Mouse (Mus musculus): ENCODE data around the gene Tfr2.

Gene Tfr2

DNA sequence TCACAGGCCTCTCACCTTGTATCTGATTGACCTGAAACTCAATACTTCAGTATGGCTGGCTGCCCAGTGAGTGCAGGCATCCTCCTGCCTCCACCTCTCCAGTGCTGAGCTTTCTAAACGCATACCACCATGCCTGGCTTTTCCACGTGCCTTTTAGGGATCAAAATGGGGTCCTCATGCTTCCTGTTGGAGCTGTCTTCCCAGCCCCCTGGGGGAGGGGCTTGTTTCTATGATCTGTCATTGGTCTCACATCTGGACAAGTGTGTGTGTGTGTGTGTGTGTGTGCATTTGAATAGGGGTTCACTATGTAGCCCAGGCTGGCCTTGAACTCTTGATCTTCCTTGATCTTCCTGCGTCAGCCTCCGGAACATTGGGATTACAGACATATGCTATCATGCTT is 32.2 kb upstream of the Tfr2 start:
- WGBS = 75% methylated on average over 4 of the region's 4 CpGs

DNA sequence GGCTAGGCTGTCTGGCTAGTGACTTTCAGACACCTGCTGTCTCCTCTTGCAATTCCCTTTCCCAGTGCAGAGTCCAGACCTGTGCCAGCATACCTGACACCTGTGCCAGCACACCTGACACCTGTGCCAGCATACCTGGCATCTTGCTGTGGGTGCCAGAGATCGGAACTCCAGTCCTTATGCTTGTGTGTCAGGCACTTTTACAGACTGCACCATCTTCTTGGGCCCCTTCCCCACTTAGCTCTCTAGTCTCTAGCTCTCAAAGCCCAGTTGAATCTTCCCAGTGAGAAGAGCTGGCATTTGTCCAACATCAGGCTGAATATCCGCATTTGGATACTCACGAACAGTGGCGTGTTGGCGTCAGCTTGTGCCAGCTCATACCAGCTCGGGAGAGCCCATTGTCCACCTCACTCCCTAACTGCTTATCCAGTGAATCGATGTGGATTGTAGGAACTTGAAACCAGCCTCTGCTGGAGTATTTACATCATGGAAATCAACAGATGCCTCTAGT is 30.3 kb upstream of the Tfr2 start:
- 20% methylated on average over 7 of the region's 7 CpGs for WGBS

DNA sequence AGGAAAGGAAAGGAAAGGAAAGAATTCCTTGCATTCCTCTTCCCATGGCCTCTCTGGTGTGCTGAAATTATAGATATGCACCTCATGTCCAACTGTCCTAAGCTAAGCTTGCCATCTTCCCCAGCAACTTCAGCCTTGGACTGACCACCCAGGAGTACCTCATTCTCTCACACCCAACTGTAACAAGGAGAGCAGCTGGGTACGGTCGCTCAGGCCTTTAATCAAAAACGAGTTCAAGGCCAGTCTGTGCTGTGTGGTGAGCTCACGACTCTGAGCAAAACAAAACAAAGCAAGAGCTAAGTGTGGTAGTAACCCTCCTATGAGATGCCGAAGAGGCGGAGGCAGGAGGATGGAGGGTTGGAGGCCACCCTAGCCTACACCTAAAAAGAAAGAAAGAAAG is 28.6 kb upstream of the Tfr2 start:
- 82% methylated on average over 6 of the region's 6 CpGs for WGBS

DNA sequence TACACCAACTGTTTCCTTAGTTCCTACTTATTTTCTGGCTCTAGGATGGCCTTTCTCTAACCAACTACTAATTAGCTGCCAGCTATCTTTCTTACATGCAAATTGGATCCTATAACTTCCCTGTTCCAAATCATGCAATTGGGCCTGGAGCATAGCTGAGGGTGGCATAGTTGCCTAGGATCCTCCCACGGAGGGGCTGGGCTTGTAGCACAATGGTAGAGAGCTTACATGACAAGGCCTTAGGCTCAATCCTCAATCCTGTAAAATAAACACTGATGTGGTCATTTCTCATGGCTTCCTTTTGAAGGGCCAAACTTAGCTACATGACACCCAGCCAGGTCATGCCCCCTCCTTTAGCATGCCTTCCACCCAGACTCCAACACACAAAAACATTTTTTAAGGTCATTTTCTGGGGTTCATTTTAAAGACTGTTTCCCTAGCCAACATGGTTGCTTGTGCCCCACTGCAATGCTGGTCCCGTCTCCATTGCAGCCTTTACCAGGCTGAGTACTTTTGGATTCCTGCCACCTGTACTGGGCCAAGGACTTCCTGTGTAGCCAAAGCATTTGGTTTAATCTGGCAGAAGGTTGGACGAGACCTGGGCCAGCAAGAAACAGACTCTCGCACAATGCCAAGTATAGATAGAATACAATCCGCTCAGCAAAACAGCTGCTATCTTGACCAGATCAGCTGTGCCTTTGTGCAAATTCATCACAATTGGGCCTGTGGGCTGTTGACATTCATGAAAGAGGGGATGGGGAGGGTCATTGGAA is 27.7 kb upstream of the Tfr2 start:
- WGBS = 53% methylated on average over 5 of the region's 5 CpGs

DNA sequence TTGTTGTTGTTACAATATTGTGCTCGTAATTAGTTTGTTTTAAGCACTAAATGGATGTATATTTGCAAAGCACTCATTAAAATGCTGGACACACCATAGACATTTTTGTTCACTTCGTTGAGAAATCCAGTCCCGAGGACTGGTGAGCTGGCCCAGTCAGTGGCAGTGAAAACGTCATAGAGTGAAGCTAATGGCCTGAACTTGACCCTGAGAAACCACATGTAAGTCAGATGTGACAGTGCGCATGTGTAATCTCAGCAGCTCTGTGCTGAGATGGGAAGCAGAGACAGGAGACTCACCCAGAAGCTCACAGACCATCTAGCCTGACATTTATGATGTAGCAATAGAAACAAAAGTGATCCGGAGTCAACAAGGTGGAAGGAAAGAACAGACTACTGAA is 24.7 kb upstream of the Tfr2 start:
- WGBS = 73% methylated on average over 6 of the region's 6 CpGs

DNA sequence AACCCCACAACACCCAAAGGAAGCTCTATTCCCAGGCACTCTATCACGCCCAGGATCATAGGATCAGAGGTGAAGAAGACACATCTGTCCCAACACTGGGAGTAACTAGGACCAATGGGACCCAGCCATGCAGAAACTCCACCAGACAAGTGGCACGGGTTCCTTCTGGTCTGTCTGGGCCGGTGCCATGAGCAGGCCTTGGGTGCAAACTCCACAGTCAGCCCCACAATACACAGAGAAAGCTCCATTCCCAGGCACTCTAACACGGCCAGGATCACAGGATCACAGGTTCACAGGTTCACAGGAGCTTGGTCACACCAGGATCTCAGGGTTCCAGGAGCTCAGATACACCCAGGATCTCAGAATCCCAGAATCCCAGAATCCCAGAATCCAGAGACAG is 24.0 kb upstream of the Tfr2 start:
- 80% methylated on average over 4 of the region's 4 CpGs for WGBS

DNA sequence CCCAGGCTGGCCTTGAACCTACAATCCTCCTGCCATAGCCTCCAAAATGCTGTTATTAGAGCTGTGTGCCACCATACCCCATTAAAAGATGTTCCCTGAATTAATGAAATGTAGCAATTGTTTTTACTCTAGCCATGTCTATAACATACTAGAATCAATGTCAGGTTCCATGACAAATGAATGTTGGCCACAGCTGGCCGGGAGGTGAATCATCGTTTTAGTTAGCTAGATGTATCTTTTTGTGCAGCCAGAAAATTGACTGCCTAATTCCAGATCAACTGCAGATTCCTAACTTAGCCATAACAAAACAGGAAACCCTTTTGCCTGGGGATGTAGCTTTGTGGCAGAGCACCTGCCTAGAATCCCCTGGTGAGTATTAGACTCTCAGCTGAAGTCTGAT is 19.8 kb upstream of the Tfr2 start:
- 94% methylated on average over 2 of the region's 2 CpGs for WGBS

DNA sequence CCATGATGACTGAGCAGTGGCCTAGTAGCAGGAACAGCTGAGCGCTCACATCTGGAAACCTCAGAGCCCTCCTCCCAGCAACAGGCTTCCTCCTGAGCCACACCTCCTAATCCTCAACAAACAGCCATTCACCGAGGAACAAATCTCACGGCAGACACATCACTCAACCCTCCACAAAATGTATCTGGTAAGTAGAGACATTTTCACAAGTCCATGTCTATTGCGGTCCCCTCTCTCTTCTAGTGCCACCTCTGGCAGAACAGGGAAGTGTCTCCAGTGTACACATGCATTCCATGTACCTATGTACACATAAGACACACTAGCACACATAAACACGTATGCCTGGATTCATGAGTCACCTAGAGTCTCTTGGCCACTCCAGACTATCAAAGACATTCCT is 18.5 kb upstream of the Tfr2 start:
- WGBS = 73% methylated on average over 5 of the region's 5 CpGs

DNA sequence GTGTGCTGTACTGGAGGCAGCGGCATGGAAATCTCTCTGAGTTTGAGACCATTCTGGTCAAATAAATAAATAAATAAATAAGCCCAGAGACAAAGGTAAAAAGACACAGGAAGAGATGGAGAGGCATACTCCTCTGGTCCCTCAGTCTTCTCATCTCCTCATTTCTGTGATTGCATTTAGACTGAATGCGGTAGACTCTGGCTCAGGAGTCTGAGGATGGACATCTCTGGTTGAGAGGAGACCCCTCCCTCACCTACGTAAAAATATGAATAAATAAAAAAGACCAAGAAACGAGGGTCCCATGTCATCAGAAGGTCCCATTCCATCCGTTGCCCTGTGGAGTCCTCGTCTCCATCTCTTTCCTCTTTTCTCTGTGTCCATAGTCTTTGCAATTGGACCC is 16.6 kb upstream of the Tfr2 start:
- 23% methylated on average over 6 of the region's 6 CpGs for WGBS

DNA sequence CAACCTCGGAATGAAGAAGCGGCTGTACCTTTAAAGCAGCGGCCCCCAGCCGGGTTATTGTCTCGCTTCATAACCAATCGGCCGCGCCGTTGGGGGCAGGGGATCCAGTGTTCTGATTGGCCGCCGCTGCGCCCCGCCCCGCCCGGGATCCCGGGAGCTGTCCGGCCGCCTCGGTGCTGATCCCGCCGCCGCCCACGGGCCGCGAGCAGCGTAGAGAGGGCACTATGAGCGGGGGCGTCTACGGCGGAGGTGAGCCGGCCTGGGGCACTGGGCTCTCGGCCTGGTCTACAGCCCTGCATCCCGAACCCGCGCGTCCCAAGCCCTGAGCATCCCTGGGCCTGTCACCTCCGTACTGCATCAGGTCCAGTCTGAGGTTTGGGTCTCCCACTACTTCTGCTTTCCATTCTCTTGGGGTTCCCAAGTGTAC is 16.2 kb upstream of the Tfr2 start, which contains the start of gene Actl6b:
TSS of gene Actl6b (plus strand) at position 107 of the 427 bp plus-strand sequence.
- whole genome bisulfite sequencing = 2% methylated on average over 37 of the region's 37 CpGs

DNA sequence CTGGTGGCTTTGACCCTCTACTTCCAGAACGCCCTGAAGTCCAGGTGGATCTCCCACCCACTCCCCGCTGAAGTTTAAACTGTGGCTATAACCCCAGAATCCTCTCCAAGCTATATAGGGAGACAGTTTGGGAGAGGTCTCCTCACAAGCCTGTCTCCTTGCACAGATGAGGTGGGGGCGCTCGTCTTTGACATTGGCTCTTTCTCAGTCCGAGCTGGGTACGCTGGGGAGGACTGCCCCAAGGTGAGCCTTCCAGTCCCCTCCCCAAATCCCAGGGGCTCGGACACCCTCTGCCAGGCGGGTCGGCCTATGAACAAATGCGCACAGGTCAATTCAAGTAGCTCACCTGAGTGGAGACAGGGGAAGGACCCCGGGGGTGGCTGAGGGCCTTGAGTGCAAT is 15.7 kb upstream of the Tfr2 start:
- WGBS = 46% methylated on average over 11 of the region's 11 CpGs

DNA sequence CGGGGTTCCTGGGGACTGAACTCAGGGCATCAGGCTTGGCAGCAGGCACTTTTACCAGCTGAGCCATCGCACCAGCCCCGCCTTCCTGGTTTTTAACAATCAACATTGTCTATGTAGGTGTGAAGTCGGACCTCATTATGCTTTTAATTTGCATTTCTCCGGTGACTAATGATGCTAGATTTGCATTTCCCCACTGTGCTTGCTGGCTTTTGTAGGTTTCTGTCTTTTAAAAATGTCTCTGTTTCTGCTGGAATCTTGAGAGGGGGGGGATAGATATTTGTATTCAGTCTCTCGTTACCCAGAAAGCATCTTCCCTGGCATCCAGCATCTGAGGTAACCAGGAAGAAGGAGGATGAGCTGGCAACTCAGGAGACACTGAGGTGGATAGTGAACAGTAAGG is 8.1 kb upstream of the Tfr2 start:
- 30% methylated on average over 6 of the region's 6 CpGs for WGBS

DNA sequence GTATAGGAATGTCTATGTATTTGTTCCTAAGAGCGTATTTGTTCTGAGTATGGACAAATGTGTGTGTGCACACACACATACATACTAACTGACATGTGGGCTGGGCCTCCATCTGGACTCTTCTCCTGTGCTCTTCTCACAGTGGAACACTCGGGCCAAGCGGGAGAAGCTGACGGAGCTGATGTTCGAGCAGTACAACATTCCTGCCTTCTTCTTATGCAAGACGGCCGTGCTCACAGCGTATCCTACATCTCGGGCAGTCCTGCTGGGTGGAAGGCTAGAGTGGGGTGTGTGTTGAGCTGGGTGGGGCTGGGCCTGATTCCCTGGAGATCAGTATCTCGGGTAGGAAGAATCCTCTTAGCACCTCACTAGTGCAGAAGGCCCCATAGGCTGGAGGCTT is 6.7 kb upstream of the Tfr2 start:
- 48% methylated on average over 10 of the region's 10 CpGs for WGBS

DNA sequence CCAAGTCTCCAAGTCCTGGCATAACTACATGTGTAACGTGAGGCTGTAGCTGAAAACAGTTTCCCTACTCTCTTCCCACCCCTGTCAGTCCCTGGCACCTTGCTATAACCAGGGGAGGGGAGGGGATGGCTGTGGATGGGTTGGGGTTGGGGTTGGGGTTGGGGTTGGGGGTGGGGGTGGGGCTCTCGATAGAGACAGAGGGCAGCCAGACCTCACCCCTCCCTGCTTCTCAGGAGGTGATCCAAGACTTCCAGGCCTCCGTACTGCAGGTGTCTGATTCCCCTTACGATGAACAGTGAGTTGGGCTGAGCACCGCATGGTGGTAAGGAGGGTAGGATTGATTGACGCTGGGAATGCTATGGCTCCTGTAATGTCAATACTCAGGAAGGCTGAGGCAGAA is 3.9 kb upstream of the Tfr2 start:
- WGBS = 78% methylated on average over 6 of the region's 6 CpGs

DNA sequence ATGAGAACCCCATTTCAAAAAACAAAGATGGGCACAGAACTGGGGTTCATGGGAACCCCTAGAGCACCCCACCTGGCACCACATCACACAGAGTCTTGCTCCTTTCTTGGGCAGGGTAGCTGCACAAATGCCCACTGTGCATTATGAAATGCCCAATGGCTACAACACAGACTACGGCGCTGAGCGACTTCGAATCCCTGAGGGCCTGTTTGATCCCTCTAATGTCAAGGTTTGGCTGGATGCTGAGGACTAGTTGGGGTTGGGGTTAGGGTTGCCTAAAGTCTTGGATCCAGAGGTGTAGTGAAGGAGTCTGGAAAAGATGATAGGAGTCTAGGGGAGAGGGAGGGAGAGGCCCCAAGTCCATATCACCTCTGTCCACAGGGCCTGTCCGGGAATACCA is 3.2 kb upstream of the Tfr2 start:
- 94% methylated on average over 5 of the region's 5 CpGs for WGBS

DNA sequence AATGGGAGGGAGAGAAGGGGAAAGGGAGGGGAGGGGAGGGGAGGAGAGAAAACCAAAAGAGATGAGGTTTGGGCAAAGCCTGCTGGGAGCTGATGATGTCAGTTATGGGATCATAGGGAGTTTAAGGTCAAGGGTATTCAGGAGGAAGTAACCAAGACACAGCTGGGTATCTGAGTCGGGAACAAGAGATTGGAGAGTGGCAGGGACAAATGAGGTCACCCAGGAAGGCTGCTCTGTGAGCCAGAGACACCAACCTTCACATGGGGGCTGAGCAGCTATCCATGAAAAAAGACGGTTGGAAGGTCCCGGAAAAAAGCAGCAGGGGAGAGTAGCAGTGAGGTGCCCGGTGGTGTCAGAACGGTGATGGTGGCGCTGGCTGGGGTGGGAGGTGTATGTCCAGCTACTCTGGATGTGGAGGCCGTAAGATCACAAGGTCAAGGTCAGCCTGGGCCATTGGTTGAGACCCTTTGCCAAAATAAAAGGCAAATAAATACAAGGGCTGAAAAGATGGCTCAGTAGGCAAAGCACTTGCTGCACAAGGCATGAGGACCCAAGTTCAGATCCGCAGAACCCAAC is 1.3 kb upstream of the Tfr2 start:
- WGBS = 80% methylated on average over 8 of the region's 8 CpGs

DNA sequence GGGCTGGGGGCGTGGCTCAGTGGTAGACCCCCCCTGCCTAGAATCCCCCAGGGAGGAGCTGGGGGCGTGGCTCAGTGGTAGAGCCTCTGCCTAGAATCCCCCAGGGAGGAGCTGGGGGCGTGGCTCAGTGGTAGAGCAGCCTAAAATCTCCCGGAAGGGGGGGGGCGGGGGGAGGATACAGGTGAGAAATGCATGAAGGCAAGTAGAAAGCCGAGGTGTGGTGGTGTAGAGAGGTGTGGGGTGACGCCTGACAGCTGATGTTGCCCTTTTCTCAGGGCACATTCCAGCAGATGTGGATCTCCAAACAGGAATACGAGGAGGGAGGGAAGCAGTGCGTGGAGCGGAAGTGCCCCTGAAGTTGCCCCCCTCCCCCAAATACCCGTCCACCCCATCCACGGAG is 609 bp upstream of the Tfr2 start:
- 77% methylated on average over 12 of the region's 12 CpGs for whole genome bisulfite sequencing

DNA sequence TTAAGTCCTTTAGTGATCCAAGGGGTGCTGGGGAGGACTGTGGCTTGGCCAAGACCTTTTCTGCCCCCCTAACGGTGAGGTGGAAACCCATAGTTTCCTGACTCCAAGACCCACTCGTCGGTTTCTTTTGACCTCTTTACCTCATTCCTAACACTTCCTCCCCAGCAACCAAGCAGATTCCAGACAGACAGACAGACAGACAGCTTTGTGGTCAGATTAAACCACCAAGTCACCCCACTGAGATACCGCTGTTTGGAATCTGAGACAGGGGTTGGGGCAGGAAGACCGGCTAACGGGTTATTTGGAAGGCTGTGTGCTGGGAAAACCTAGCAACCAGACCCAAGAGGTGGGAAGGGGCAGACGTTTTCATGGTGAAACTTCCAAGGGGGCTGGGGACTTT is 541 bp downstream of the Tfr2 start:
- WGBS = 60% methylated on average over 7 of the region's 7 CpGs

DNA sequence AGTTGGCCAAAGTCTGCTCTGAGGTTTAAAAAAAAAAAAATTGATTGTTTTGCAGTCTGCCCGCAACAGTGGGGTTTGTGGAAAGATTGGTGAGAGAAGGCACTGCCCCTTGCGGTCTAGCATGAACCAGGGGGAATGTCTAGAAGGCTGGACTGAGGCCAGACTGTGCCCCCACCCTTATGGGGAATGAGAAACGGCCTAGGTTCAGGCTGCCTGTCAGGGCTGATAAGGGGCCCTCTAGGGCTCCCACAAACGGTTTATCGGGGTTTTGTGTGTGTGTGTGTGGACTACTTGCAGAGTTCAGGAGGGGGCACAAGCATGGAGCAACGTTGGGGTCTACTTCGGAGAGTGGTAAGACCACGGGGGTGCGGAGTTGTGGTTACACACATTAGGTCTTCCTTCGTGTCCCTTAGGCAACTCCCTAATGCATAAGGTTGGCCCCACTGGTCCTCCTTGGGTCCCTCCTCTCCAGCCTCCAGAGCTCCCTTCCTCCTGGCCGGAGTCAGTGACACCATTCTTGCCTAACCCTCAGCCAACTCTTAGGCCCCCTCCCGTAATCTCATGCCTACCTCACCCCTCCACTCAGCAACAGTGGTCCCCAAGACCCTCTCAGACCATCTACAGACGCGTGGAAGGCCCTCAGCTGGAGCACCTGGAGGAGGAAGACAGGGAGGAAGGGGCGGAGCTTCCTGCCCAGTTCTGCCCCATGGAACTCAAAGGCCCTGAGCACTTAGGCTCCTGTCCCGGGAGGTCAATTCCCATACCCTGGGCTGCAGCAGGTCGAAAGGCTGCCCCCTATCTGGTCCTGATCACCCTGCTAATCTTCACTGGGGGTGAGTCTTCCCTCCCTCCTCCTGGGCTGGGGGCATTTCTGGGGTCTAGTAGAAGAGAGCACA is 1.3 kb downstream of the Tfr2 start:
- WGBS = 75% methylated on average over 17 of the region's 17 CpGs

DNA sequence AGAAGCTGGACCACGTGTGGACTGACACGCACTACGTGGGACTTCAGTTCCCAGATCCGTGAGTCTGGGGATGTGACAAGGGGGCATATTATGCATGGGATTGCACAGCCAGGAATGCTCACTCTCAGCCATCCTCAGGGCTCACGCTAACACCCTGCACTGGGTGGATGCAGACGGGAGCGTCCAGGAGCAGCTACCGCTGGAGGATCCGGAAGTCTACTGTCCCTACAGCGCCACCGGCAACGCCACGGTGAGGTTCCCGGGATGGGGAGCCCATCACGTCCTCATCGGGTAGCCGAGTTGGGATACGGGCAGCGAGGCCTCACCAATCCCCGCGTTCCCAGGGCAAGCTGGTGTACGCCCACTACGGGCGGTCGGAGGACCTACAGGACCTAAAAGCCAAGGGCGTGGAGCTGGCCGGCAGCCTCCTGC is 4.8 kb downstream of the Tfr2 start:
- 11% methylated on average over 27 of the region's 27 CpGs for WGBS

DNA sequence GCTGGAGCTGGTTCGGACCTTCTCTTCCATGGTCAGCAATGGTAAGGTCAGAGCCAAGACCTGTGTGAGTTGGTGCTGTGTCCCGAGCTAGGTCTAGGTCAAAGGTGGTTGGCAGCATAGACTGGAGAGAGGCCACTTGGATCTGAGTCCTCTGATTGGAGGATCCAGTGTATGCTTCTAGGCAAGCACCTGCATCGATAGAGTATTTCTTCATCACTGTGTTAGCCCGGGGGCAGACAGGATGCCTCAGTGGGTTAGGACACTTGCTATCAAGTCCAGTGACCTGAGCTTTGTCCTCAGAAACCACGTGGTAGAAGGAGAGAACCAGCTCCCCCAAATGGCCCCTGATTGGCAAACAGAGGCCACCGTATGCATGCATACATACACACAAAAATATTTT is 10.6 kb downstream of the Tfr2 start:
- 87% methylated on average over 6 of the region's 6 CpGs for WGBS

DNA sequence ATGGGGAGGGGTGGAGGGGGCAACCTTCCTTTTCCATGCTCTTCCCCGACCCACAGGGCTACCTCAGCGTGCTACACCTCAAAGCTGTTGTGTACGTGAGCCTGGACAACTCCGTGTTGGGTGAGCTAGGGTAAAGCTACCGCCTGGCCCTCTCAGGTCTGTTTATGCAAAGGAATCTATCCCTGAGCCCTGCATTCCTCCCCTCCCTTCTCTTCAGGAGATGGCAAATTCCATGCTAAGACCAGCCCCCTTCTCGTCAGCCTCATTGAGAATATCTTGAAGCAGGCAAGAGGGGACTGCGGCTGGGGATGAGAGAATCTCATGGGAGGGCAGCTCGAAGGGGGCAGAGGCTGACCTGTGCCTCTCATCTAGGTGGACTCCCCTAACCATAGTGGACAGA is 13.1 kb downstream of the Tfr2 start:
- WGBS = 67% methylated on average over 8 of the region's 8 CpGs

Measured in cerebral cortex, adult 2 months (tissue).